Mouse (Mus musculus) adrenal gland, adult 8-10 months (tissue): ENCODE results near the gene Farsb. TPM values are rescaled to one million over a fixed set of nuclear protein-coding genes. Genes with fewer than 3 reads are reported as not detected.

Experiments used
- DNase-seq: peaks from one replicate; pipeline ENCODE4 v3.0.0; 2022
- total RNA-seq, 4 experiments: library from RNA; stranded (reverse); gene quantifications; 2 replicates each; pipeline ENCODE4 v1.2.4; 2022

The Farsb gene
- total RNA-seq, 4 experiments from 2014 or later = 56.5 to 81.0 (median 69.4) TPM

DNA sequence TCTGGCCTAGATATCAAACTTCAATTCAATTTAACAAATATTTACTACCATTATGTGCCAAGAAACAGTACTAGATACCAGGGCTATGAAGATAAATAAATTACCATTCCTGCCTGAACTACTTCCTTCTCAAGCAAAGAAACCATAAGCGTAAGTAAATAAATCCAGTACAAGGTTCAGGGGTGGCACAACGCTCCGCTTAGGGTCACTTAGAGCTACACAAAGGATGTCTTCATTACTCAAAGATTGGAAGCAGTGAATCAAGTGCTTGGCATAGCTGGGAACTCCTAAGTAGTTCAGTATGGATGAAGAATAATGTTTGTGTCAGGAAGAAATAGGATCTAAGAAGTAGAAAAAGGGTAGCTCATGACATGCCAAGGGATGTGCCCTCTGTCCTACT is 5.3 kb downstream of the Farsb start:
- no peak for DNase-seq

DNA sequence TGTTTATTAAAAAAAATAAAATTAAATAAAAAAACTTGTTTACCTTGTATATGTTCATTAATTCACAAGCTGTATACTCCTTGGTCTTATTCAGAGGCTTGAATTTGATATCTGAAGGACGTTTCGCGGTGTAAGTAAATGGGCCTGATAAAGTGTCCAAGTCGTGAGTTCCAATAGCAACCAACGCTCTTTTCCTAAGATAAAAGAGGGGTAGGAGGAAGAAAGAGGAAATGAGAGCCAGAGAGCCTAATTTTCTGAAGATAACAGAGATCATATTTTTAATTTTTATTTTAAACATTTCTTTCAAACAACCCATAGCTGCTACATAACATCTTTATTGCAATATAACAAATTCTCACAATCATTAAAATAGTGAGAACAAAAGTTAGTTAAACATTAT is 16.3 kb downstream of the Farsb start:
- no peak for DNase-seq

DNA sequence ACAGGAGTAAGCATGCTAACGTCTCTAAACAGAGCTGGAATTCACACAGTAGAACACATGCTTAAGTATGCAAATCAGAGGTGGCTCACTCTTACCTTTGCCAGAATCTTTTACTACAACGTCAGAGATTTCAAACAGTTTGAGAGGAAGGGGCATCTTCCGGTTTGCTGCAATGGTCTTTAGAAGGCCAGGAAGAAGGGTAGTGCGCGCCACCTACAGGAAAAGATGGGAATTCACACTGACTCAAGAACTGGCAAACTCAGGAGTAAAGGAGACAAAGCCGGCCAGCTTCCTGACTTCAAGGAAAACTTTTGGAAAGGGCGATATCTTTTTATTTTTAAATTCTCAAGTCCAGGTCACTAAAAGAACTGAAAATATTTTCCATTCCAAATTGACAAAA is 34.0 kb downstream of the Farsb start:
- no peak for DNase-seq

DNA sequence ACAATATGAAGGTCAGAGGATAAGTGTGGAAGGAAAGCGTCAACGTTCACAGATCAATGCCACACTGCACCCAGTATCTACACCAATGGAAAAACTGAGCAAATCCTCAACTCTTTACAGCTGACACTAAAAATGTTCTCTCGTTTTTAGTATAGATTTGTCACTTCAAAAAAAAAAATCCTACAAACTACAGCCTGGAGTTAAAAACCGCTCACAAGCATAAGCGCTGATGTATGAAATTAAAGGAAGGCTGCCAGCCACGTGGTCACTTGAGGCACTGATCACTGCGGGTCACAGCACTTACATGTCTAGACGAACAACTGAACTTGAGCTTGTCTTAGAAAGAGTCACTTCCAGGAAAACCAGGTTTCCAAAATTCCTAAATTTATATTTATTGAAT is 34.8 kb downstream of the Farsb start:
- no peak for DNase-seq

DNA sequence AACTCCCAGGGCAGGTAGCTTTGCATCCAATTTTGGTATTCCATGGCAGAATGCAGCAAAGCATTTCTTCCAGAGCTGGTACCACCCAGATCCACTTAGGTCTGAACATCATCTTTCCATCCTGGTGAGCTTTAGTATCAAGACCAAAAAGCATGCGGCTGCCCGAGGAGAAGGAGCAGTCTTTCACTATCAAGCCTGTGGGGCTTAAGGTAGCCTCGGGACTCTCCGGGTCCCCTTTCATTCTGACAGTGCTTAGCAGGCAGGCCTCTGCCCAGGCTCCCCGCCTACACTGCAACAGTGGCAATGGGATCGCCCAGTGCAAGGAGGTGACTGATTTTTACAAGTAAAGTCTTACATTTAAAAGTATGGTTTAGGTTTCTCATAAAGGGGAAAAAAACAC is 36.2 kb downstream of the Farsb start:
- no peak for DNase-seq

DNA sequence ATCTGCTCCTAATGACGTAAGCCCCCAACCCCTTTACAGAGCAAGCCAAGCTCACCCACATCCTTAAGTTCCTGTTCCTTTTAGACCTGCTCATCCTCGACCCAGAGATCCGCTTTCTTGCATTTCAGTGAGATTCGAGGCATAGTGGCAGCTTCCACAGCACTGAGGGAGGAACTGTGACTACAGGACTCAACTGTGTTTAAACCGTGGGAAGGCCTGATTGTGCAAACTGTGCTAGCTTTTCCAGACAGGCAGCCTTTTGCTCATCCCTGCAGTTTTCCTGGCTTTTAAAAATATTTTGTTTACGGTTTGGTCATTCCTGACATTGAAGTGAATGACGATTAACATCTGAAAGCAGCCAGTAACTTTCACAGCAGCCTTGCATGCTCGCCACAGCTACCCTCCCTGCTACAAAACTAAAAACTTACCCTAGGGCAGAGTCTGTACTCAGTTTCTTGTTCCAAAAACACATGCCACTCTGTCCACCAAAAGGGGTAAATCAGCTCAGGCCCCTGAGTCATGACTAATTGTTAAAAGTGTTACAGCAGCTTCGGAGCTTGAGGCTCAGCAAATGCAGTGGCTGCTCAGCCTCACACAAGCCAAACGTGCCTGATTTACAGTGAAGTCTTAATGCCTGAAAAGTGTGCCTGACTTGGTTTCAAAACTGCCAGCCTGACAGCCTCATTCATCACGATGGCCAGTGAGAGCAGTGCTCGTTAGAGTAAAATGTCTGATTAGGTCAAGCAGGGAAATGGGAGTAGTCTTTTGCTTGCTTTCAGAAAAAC is 37.4 kb downstream of the Farsb start:
- no peak for DNase-seq

DNA sequence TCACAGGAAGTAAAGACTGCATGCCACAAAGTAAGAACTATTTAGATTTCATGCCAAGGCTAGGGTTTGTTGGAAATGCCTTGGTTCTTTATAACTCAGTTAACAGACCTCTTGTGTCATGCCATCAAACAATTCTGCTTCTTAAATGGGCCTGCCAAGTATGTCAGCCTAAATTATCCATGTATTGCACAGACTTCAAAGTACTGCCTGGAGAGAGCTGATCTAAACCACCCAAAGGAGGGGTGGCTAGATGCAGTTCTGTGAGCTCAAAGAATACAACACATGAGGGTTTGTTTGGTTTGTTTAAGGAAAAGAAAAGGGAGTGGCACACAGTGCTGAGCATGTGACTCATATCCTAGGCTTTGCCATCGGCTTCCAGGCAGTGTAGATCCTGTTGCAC is 40.6 kb downstream of the Farsb start:
- no peak for DNase-seq

DNA sequence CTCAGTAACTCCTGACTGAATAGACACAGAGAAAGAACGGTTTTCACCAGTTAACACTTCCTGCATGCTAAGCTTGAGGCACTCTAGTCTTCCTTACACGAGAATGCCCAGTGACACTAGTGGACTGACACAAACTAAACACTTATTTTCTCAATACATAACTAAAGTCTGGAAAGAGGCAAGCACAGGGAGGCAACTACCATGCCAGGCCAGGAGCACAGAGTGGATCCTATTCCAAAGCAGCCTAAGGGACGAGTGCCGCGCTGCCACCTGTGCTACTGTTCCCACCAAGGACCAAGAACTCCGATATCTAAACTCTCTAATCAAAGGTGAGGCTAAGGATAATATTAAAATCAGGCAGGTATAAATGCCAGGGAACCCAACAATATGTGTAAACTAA is 42.0 kb downstream of the Farsb start:
- DNase-seq = no peak

DNA sequence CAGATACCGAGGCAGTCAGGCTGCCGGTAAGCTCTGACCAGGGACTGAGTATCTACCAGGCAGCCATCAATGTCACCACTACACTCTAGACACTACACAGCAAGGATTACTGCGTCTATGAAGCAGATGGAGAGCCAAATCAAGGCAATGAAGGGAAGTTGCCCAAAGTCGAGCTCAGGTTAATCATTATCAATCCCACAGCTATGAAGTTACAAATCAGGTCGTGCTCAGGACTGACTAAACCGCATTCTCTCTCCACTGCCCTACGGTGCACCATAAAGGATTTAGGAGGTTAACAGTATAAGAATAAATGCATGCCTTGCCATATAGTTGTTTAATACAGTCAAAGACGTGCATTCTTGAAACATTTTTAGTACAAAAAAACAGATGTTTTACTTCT is 42.5 kb downstream of the Farsb start:
- DNase-seq = no peak

DNA sequence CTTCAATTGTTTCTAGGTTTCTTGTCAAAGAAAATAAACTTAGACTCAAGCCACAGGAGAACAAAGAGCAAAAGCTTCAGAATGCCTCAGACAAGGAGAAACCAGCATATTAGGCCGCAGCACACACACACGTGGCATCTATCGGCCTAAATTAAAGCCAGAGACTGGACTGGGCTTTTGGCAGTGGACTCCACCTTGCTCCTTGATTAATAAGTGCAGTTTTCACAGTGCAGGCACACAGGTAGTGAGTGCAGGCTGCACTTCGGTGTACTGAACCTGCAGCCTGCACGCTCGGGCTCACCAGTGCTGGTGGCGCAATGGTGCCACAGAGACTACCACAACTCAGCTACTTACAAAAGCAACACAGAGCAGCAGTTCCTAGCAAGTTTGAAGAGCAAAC is 45.6 kb downstream of the Farsb start:
- no peak for DNase-seq

DNA sequence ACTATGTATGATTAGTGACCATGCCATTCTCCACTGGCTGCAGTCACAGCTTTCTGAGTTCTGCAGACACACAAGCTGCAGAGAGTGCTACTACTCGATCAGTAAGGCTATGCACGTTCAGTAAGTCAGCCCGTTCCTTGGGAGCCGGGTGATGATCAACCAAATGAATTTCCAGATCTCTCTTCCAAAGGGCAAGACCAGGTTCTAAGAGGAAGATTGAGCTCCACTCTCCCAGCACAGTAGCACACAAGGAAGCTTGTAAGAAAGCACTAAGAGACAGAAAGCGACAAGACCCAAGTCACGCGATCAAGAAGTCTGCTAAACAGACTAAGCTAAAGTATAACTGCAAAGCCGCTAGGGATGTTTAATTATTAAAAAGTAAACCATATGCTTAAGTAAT is 48.0 kb downstream of the Farsb start:
- no peak for DNase-seq

DNA sequence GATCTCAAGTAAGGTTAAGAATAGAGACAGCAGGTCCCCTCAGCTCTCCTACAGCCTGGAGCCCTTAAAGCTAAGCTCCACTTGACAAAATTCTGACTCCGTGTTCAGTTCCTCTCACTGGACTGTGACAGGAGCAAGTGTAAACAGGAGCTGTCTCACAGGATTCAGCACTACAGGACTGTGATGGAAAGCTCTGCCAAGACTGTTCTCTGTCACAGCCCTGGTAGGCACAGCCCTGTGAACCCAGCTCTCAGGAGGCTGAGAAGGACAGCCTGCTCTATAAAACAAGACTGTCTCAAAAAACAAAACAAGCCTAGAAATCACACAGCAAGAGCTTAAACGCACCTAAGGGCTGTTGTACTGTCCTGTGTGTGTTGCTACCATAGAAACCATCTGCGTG is 51.5 kb downstream of the Farsb start:
- no peak for DNase-seq

DNA sequence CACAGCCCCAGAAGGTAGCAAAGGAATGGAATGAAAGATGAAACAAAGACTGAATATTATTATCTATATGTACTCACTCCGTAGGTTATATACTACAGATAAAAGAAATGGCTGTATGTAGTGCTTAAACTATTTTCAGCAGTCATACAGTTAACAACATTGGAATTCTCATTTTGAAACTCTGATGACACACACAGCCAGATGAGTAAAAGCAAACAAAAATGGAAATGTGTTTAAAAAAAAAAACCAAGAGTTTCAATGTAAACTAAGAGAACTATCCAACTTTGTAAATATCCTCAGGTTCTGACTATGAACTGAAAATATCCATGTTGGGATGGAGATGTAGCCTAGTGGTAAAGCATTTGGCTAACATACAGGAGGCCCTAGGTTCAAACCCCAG is 52.3 kb downstream of the Farsb start:
- no peak for DNase-seq

DNA sequence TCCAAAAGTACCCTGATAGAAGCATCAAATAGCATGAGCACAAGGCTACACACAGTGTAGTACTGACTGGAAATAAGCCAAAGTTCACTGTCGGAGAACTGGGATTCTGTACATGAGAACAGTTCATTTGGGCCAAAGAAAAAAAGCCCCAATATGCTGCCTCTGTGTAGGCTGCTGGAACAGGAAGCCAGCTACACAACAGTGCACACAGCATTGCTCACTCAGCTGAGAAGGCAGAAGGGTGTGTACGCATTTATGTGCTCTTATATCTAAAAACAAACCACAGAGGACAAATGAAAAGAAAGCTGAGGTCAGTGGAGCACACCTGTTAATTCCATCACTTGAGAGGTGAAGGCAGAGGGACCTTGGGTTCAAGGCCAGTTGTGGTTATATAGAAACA is 52.7 kb downstream of the Farsb start:
- no peak for DNase-seq

DNA sequence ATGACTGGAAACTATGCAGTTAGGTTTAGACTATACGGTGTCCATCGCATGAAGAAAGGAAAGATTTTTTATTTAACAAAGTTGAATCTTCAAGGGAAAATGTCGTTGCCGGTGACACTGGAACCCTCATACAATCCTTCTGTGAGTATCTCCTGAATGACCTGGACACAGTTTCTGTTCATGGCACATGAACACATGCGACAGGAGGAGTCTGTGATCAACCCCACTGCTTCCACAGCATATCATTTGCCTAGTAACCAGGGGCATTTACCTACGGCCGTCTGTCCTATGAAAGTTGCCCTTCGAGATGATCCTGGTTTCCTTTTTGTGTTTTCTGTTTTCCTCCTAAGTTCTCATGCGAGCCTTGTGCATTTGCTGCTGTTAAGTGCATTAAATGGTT is 55.2 kb downstream of the Farsb start:
- no peak for DNase-seq

DNA sequence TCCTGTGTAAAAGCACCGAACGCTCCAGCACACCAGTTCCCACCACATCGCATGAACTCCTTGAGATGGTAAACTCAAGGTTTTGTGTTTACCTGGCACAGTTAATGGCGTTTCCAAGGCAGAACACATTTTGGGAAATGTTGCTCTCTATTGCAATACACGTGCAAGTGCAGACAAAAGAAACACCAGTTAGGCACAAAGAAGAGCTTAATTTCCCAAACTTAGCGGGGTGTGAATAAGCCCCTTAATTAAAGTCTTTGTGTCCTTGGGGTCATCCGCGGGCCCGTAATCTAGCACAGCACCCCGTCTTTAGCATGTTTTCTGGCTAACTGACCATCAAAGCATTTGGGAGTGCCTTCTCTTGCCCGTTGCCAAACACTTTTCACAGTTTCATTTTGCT is 59.8 kb downstream of the Farsb start:
- DNase-seq = no peak

DNA sequence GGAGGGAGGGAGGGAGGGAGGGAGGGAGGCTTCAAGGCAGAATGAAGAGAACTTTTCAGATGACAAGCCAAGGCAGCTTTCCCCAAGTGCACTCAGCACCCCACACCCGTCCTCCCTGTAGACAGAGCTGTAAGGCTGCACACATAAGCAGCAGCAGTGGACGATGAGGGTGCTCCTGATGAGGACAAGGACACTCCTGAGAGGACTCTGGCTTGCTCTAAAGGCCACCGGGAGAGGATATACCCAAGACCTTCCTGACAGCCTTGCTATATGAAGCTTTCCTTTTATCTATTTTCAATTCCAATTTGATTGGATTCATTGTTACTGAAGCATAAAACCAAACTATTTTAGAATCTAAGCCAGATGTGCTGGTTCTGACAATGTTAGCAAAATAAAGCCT is 61.9 kb downstream of the Farsb start:
- DNase-seq = no peak

DNA sequence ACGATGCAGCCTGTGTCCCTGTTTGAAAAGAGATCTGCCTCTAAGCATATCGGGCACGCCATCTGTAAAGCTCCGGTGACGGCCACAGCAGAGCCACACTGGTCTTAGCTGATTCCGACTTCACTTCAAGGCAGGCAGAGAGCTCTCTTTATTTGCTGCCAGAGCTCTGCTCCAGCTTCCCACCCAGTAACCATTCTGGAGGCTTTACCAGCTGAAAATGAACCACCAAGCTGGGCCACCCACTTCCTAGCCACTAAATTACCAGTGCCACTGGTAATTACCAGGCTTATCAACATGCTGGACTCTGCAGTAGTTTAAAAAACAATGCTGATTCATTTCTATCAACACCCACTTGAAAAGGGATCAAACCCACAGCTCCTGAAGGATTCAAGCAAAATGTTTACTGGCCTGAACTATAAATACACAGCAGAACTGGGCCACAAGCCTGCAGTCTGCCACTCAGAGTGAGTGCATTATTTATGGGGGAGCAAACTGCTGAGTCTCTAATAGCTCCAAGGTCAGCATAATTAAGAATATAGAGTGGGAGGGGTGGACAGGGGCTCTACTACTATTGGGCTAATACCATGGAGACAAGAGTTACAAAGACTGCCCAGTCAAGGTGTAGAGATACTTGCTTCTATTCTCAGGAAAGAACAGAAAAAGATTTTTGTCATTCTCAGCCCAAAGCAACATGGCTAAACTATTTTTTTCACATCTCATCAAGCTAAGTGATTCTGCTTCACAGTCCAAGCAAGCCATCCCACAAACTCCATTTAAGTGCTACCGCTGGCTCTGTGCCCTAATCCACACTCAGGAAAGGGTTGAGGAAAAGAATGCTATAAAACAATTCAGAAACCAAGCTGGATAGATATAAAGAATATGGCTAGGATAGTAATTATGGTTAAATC is 62.6 kb downstream of the Farsb start:
- DNase-seq = no peak

DNA sequence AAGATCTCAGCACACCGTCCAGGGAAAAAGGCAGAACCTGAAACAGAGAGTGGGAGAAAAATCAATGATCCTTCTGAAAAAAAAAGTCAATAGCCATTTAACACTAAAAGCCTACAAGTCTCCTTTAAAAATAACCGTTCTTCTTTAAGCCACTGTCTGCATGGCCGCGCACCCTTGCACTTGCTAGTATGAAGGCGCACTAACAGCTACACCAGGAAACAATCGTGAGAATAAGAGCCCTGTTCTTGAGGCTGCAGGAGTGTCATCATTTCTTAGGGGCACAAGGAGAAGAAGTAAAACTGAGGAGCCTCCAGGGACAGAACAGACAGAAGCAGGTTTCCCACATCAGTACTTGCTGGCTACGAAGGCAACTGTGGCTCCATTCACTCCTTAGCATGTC is 63.4 kb downstream of the Farsb start:
- DNase-seq = no peak

DNA sequence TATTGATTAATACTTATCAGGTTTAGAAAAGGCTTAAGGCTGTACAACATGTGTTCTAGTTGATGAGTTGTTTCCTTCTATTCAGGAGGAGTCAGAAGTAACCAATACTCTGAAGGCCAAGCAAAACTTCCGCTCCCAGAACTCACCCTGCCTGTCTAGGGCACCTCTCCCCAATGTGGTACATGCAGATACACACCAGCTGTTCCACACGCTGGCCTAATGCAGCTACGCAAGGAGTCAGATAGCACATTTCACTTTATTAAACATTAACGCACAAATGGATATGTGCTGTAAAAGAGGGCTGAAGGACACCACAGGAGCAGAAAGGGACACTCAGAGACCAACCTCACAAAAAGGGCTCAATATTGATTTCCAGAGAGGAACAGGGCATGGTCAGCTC is 63.8 kb downstream of the Farsb start:
- DNase-seq = no peak

DNA sequence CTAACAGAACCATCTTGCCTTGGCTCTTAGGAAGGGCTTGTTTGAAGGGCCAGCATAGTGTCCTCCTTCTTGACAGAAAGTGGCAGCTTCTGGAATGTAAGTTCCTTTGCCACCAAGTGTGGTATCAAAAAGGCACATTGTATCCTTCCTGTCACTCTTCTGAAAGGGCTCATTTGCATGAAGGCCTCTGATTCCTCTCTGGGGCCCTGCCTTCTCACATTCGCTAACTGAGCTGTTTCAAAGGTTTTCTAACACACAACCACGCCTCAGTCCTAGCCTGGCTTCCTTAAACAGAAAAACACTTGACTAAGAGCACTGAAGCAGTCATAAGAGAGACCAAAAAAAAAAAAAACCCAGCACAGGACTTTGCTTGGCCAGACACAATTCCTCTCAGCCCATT is 66.1 kb downstream of the Farsb start:
- no peak for DNase-seq

DNA sequence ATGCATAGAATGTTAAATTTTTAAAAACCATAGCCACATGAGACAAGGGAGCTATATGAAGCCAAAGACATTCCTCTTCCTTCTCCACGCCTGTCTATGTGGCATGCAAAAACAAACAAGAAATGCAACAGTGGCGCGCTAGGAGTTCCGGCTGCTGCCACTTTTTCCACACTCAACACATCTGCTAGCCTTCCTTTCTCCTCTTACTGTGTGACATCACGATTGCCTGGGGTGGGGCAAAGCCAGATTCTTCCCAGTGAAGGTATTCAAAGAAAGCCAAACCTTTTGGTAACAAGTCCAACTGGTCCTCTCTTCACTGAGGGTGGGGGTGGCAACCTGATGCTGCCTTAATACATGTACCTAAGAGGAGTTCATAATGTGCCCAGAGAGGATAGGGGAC is 66.9 kb downstream of the Farsb start:
- no peak for DNase-seq

DNA sequence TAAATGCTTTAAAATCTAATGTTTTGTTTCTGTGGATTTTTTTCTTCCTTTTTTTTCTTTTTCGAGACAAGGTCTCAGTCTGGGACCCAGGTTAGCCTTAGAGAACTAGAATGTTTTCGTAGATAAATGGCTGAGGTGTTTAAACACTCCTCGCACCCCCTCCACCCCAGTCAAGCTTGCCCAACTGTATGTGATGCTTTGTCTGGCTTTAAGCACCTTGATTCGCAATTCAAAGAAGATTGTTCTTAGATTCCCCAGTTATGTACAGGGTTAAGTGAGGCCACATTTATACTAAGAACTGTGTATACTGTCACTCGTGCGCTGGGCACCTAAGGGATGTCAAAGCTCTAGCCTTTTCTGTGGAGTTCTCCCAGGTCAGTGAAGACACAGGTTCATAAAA is 68.4 kb downstream of the Farsb start:
- no peak for DNase-seq

DNA sequence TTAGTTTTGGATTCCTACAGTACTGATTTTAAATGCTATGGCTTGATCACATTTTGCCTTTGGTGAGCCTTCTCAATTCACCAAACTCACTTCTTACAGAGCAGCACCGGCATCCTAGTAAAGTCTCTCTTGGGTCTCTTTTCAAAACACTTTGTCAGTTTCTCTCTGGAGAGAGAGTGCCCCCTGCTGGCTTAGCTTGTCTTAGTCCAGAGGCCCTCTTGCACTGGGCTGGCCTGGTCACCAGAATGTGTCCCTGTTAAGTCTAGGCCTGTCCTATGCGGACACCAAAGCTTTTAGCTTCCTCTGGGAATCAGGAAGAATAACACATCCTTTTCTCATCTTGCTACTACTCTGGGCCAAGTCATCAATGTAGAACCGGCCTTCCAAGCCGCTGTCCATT is 69.1 kb downstream of the Farsb start:
- DNase-seq = peak; percentile 57
